Mouse (Mus musculus) embryonic facial prominence, embryonic 10.5 days (tissue): Measurements from ENCODE around the gene Nrn1l. TPM values are rescaled to one million over a fixed set of nuclear protein-coding genes. Genes with fewer than 3 reads are reported as not detected.

Experiments
- DNase-seq: peaks from one replicate; pipeline ENCODE4 v3.0.0-alpha.2; 2017; ENCODE audit warnings: low spot score
- H3K27ac ChIP-seq: fragments of 300-500 bp; sonication (generic); replicated peaks from 2 replicates; pipeline ENCODE4 v1.5.1; 2016; ENCODE audit warnings: mild to moderate bottlenecking
- H3K27me3 ChIP-seq: fragments of 300-500 bp; sonication (generic); replicated peaks from 2 replicates; pipeline ENCODE4 v1.6.1; 2016; ENCODE audit warnings: low read depth, mild to moderate bottlenecking; ENCODE audit not compliant: poor library complexity, severe bottlenecking
- H3K36me3 ChIP-seq: fragments of 300-500 bp; sonication (generic); replicated peaks from 2 replicates; pipeline ENCODE4 v1.6.1; 2016; ENCODE audit warnings: mild to moderate bottlenecking, moderate library complexity
- H3K4me1 ChIP-seq: fragments of 300-500 bp; sonication (generic); 2 replicates; pipeline ENCODE4 v1.6.1; 2016
- H3K4me3 ChIP-seq: fragments of 300-500 bp; sonication (generic); 2 replicates; pipeline ENCODE4 v1.5.1; 2016; ENCODE audit warnings: mild to moderate bottlenecking, moderate library complexity
- H3K9me3 ChIP-seq: fragments of 300-500 bp; sonication (generic); 2 replicates; pipeline ENCODE4 v1.6.1; 2016; ENCODE audit warnings: mild to moderate bottlenecking
- WGBS: fragments of 180-500 bp; shearing (Covaris S2); methylation state at CpG from one replicate; pipeline ENCODE4 v1.1.7; 2016; 5-methylcytosine and 5-hydroxymethylcytosine counted together
- polyA plus RNA-seq: library from polyadenylated mRNA; unstranded; fragments of >200 nt; fragmentation: Nextera tagmentation; extraction: Ambion mirVana; gene quantifications from 2 replicates; pipeline ENCODE4 v1.2.1, GENCODE M21; 2016

Gene Nrn1l
- polyA plus RNA-seq, 1 experiment from 2014 or later = 0.54 TPM

- peaks cover 13% of the 10 kb centered on the region for H3K4me1 ChIP-seq
- DNase-seq = no peak
- peaks cover 74% of the 10 kb centered on the region for H3K36me3 ChIP-seq
- no peaks in the 10 kb centered on the region for H3K9me3 ChIP-seq
- no peaks in the 10 kb centered on the region for H3K27me3 ChIP-seq
- no peak overlapping the region for H3K4me3 ChIP-seq
- 95% methylated on average over 11 of the region's 11 CpGs for WGBS
- H3K27ac ChIP-seq = no peak overlapping the region
Observed at GRCm38 (mm10) chr8:105942026-105942425, 48.7 kb downstream of the Nrn1l start.

GRCm38 (mm10) chr8:105942542-105942941, 49.2 kb downstream of the Nrn1l start:
- WGBS = 96% methylated on average over 5 of the region's 5 CpGs
- Histone ChIP-seq H3K4me1 (peaks cover 13% of the 10 kb centered on the region), H3K4me3 (no peak overlapping the region), H3K27ac (no peak overlapping the region), H3K9me3 (no peaks in the 10 kb centered on the region), H3K27me3 (no peaks in the 10 kb centered on the region), H3K36me3 (peaks cover 79% of the 10 kb centered on the region)
- no peak for DNase-seq

GRCm38 (mm10) chr8:105943321-105943739, 50.0 kb downstream of the Nrn1l start, which contains the start of gene Lcat:
Lcat (minus strand) TSS chr8:105943382.
- Histone ChIP-seq H3K27ac (no peak within 1 kb of the TSS), H3K4me3 (no peak within 1 kb of the TSS), H3K27me3 (no peaks in the 10 kb centered on the region), H3K4me1 (peaks cover 5% of the 10 kb centered on the region), H3K9me3 (no peaks in the 10 kb centered on the region), H3K36me3 (peaks cover 87% of the 10 kb centered on the region)
- WGBS = 84% methylated on average over 8 of the region's 8 CpGs
- no peak for DNase-seq

Other genes with a start within 250 kb of the Nrn1l start
- 1.5 TPM in 2 replicates for gene Carmil2, start 207.3 kb upstream of the Nrn1l start, polyA plus RNA-seq
- gene Acd, start 192.5 kb upstream of the Nrn1l start, polyA plus RNA-seq = 67.7 and 72.6 TPM in 2 replicates
- 15.1 and 16.8 TPM in 2 replicates for gene Pard6a, start 192.4 kb upstream of the Nrn1l start, polyA plus RNA-seq
- not detected in 2 replicates for gene 4933405L10Rik, start 185.9 kb upstream of the Nrn1l start, polyA plus RNA-seq
- 49.3 and 54.0 TPM in 2 replicates for gene Enkd1, start 185.4 kb upstream of the Nrn1l start, polyA plus RNA-seq
- 34.7 and 36.6 TPM in 2 replicates for gene Gfod2, start 134.9 kb upstream of the Nrn1l start, polyA plus RNA-seq
- gene Ranbp10, start 66.2 kb upstream of the Nrn1l start, polyA plus RNA-seq = 11.4 and 12.1 TPM in 2 replicates
- gene Tsnaxip1, start 65.8 kb upstream of the Nrn1l start, polyA plus RNA-seq = 0.19 and 0.40 TPM in 2 replicates
- gene Cenpt, start 40.3 kb upstream of the Nrn1l start, polyA plus RNA-seq = 49.6 and 51.2 TPM in 2 replicates
- 82.1 and 83.0 TPM in 2 replicates for gene Thap11, start 38.4 kb upstream of the Nrn1l start, polyA plus RNA-seq
- 394 and 398 TPM in 2 replicates for gene Nutf2, start 33.0 kb upstream of the Nrn1l start, polyA plus RNA-seq
- 69.8 and 78.4 TPM in 2 replicates for gene Edc4, start 12.7 kb upstream of the Nrn1l start, polyA plus RNA-seq
- 35.9 and 38.1 TPM in 2 replicates for gene Pskh1, start 6.9 kb downstream of the Nrn1l start, polyA plus RNA-seq
- 1.9 and 2.2 TPM in 2 replicates for gene Ctrl, start 40.3 kb downstream of the Nrn1l start, polyA plus RNA-seq
- 30.5 and 36.8 TPM in 2 replicates for gene Psmb10, start 44.9 kb downstream of the Nrn1l start, polyA plus RNA-seq
- gene Lcat, start 49.8 kb downstream of the Nrn1l start, polyA plus RNA-seq = 1.7 and 2.4 TPM in 2 replicates
- gene Slc12a4, start 72.5 kb downstream of the Nrn1l start, polyA plus RNA-seq = 31.0 and 33.9 TPM in 2 replicates
- not detected in 2 replicates for gene Dpep3, start 85.9 kb downstream of the Nrn1l start, polyA plus RNA-seq
- gene Dus2, start 97.8 kb downstream of the Nrn1l start, polyA plus RNA-seq = 21.0 and 24.9 TPM in 2 replicates
- not detected in 2 replicates for gene Dpep2nb, start 112.4 kb downstream of the Nrn1l start, polyA plus RNA-seq
- gene Ddx28, start 118.3 kb downstream of the Nrn1l start, polyA plus RNA-seq = 22.3 and 23.6 TPM in 2 replicates
- 6.8 and 7.3 TPM in 2 replicates for gene Nfatc3, start 165.3 kb downstream of the Nrn1l start, polyA plus RNA-seq
- gene Esrp2, start 243.4 kb downstream of the Nrn1l start, polyA plus RNA-seq = 7.5 and 10.5 TPM in 2 replicates